Mouse (Mus musculus) C2C12 (cell line): ENCODE results near the gene Emp3.

Experiments
- CTCF ChIP-seq: IDR thresholded peaks from one replicate; pipeline ENCODE4 v1.5.1; 2011; ENCODE audit not compliant: control insufficient read depth, insufficient read depth, insufficient read length
- USF1 ChIP-seq: IDR thresholded peaks from one replicate; pipeline ENCODE4 v1.6.1; 2011; ENCODE audit warnings: low read depth, mild to moderate bottlenecking, control low read depth, moderate library complexity

DNA sequence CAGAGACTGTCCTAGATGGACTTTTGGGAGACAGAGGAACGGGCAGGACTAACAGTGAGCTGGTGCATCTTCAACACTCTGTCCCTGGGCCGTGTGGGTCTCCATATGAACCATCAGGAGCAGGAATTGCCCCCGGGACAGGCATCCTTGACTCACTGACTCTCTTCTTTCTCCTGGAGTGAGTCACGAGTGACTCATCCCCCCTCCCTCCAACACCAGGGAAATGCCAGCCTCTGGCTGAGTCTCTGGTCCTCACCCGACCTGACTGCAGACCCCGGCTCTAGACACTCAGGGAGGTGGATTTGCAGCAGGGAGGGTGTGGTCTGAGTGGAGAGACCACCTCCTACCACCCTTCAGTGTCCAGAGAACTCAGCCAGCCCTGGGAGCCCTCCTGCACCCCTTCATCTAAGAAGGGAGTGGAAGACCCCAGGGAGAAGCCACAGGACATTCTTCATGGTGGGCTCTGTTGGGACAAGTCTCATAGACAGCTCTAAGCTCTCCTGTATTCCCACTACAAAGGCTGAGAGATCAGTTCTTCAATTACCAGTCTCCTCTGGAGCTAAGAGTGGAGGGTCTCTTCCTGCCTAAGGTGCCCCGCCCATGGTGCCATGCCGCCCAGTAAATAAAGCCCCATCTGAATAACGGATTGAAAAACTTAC is 492 bp downstream of the Emp3 start:
- no peak for TF ChIP-seq CTCF
- TF ChIP-seq USF1: no peak
